Comparison of ENCODE assay signal across 25 mouse cellular contexts in the genomic region with DNA sequence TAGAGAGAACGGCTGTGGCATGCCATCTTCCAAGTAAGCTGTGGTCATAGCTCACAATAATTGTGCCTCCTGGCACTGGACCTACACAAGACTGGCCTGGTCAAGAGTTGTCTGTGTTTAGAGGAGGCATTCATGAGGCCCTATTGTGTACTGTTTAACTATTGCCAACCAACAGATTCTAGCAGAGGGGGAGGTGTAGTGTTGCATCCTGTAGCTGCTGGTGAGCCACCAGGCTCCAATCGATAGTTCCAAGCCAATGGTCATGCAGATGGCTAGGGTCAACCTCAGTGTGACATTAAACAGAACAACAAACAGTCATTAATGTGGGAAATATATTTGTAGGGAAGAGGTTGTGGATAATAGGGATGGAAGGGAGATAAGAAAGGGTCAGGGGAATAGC.
"Had no signal": no experiment of that assay in that cellular context is flagged by ENCODE, and none has a peak within 500 bp of the region (broad histone marks: within the 10 kb centered on the region; RNA-seq: fewer than 3 reads in every experiment).

No protein-coding gene starts in this region.

- H3K4me1 ChIP-seq: heart, embryonic 13.5 days; heart, embryonic 15.5 days; hindbrain, embryonic 10.5 days; hindbrain, embryonic 12.5 days; intestine, embryonic 15.5 days; limb, embryonic 10.5 days; limb, embryonic 12.5 days had no signal

- H3K4me2 ChIP-seq: heart, embryonic 11.5 days; heart, embryonic 13.5 days; heart, embryonic 15.5 days; hindbrain, embryonic 12.5 days; hindbrain, embryonic 14.5 days; intestine, embryonic 15.5 days; limb, embryonic 12.5 days had no signal

- H3K27ac ChIP-seq: heart, adult 2 months; heart, embryonic 13.5 days; heart, embryonic 15.5 days; hindbrain, embryonic 10.5 days; hindbrain, embryonic 12.5 days; hindbrain, embryonic 14.5 days; intestine, embryonic 15.5 days; layer of hippocampus, adult 2 months; left cerebral cortex, adult 2 months; limb, embryonic 10.5 days; limb, embryonic 12.5 days had no signal

- H3K9me3 ChIP-seq: heart, embryonic 13.5 days; heart, embryonic 15.5 days; hindbrain, embryonic 10.5 days; hindbrain, embryonic 12.5 days; intestine, embryonic 15.5 days; limb, embryonic 10.5 days; limb, embryonic 12.5 days had no signal

- DNase-seq: forebrain, postnatal 0 days; gastrocnemius, postnatal 14 days; gastrocnemius, postnatal 36 days; heart, adult 11 months; heart, adult 2 months; heart, postnatal 4 days; kidney, adult 18-20 months; kidney, adult 8-10 months; kidney, postnatal 10 days; kidney, postnatal 25 days; kidney, postnatal 4 days had no signal

- H3K4me3 ChIP-seq: heart, adult 2 months; heart, embryonic 13.5 days; heart, embryonic 15.5 days; hindbrain, embryonic 10.5 days; hindbrain, embryonic 12.5 days; intestine, embryonic 15.5 days; layer of hippocampus, adult 2 months; left cerebral cortex, adult 2 months; limb, embryonic 10.5 days; limb, embryonic 12.5 days had no signal

- H3K9ac ChIP-seq: forebrain, postnatal 0 days; heart, embryonic 13.5 days; heart, embryonic 15.5 days; hindbrain, embryonic 12.5 days; hindbrain, embryonic 14.5 days; intestine, embryonic 15.5 days; limb, embryonic 12.5 days had no signal

- ATAC-seq: forebrain, postnatal 0 days; hindbrain, embryonic 16.5 days; inflammation-experienced regulatory T-cells, adult 6 months; intestine, embryonic 15.5 days; intestine, postnatal 0 days had no signal

- H3K36me3 ChIP-seq: heart, embryonic 13.5 days; heart, embryonic 15.5 days; hindbrain, embryonic 10.5 days; hindbrain, embryonic 12.5 days; intestine, embryonic 15.5 days; limb, embryonic 10.5 days; limb, embryonic 12.5 days had no signal

- H3K27me3 ChIP-seq: heart, embryonic 13.5 days; heart, embryonic 15.5 days; intestine, embryonic 15.5 days had no signal
